Mouse (Mus musculus): ENCODE measurements around the gene Glt1d1. TPM values are rescaled to one million over a fixed set of nuclear protein-coding genes. Genes with fewer than 3 reads are reported as not detected.

Gene Glt1d1
- polyA plus RNA-seq, 1 experiment, result not detected

DNA sequence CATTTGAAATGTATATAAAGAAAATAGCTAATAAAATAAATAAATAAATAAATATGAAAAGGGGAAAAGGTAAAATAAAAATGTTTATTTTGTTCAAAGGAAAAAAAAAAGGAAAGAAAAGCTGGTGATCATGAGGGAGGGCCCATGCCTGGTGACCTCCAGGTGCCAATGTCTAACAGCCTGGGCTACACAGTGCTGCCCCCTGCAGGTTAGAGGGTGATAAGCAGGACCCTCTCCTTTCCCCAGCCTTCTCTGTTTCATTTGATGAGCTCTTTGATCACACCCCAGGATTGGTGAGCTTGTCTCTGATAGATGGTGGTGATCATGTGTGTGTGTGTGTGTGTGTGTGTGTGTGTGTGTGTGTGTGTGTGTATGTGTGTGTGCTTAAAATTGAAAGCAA is 17.0 kb downstream of the Glt1d1 start:
- no peak for TF ChIP-seq GATA1 (IDR thresholded peaks at IDR 0.05; ENCODE audit: low read length)

DNA sequence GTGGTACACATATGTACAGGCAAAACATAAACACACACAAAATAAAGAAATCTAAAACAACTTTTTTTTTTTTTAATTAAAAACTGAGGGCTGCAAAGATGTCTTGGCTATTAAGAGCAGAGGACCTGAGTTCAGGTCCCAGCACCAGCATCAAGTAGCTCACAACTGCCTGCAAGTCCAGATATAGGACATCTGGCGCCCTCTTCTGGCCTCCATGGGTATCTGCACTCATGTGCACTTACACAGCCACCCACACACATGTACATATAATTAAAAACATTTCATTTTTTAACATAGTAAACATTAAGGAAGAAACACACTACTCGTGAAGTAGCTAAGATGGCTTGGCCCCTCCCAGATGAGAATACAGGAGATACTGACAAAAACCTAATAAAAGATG is 26.2 kb downstream of the Glt1d1 start:
- no peak for TF ChIP-seq GATA1 (IDR thresholded peaks at IDR 0.05; ENCODE audit: low read length)

DNA sequence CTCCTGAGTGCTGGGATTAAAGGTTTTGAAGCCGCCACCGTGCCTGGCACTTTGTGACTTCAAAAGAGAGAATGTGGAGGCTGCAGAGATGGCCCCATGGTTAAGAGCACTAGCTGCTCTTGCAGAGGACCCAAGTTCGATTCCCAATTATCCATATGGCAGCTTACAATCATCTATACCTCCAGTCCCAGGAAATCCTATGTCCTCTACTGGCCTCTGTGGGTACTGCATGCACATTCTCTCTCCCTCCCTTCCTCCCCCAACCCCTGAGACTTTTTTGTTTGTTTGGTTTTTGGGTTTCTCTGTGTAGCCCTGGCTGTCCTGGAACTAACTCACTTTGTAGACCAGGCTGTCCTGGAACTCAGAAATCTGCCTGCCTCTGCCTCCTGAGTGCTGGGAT is 27.2 kb downstream of the Glt1d1 start:
- TF ChIP-seq GATA1 (IDR thresholded peaks at IDR 0.05; ENCODE audit: low read length), result no peak

DNA sequence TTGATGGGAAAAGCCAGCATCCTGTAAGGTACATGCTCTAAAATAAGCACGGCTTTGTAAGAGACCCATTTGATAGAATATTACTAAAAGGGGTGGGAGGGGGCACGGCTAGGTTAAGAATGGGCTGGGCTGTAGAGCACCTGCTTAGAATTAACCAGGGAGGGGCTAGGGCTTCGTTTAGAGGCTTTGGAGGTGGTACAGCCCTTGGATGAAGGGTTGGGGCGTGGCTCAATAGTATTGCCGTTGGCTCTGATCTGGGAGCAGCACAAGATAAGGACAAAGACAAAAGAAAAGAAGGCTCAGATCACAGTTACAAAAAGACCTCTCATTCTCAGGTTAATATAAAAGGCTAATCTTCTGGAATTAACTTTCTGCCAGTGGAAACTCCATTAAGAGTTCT is 28.2 kb downstream of the Glt1d1 start:
- TF ChIP-seq GATA1 (IDR thresholded peaks at IDR 0.05; ENCODE audit: low read length), result no peak

DNA sequence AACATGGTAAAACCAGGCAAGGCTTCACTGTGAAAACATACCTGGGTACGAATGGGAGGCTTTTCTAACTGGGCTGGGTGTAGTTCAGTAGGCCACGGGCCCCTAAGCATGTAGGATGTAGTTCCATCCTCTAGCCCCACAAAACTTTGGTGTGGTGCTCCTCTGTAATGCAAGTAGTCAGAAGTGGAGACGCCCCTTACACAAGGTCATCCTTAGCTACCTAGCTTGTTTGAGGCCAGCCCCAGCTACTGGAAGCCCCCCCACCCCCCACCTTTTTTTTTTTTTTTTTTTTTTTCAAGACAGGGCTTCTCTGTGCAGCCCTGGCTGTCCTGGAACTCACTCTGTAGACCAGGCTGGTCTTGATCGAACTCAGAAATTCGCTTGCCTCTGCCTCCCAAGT is 28.9 kb downstream of the Glt1d1 start:
- TF ChIP-seq GATA1 (IDR thresholded peaks at IDR 0.05; ENCODE audit: low read length), result no peak

DNA sequence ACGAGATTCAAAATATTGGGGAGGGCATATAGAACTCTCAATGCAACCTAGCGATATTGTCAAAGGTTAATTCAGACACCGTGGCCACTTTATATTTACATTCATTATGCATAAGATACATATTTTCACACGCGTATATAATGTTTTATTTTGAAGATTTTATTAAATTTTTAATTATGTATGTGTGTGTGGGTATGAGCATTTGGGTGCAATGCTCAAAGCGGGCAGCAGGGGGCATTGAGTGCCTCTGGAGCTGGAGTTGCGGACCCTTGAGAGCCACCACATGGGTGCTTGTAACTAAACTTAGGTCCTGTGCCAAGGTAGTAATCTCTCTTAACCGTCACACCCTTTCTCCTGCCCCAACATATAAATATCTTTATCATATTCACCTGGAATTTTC is 41.9 kb downstream of the Glt1d1 start:
- TF ChIP-seq GATA1 (IDR thresholded peaks at IDR 0.05; ENCODE audit: low read length), result no peak

DNA sequence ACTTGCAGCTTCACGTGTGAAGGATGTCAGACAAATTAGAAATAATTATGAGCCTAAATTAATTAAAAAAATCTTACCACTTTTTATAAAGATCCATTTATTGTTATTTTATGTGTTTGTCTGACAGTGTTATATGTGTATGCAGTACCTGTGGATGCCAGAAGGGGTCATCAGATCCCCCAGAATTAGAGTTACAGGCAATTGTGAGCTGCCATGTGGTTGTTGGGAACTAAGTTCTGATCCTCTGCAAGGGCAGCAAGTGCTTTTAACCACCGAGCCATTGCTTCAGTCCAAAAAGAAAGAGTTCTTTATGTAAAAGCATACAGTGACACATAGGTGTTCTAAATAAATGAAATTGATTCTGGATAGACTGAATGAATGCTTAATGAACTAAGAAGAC is 45.5 kb downstream of the Glt1d1 start:
- TF ChIP-seq GATA1 (IDR thresholded peaks at IDR 0.05; ENCODE audit: low read length), result no peak

DNA sequence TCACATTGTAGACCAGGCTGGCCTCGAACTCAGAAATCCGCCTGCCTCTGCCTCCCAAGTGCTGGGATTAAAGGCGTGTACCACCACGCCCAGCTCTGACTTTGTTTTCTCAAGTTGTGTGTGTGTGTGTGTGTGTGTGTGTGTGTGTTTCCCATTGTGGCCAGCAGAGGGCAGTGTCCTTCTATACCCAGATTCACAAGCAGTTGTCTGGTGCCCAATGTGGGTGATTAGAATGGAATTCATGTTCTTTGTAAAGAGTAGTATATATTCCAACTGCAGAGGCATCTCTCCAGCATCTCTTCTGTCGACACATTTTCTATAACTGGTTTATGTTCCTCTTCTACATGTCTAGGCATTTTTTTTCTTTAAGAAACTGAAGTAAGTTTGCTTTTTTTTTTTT is 46.4 kb downstream of the Glt1d1 start:
- TF ChIP-seq GATA1 (IDR thresholded peaks at IDR 0.05; ENCODE audit: low read length), result no peak

DNA sequence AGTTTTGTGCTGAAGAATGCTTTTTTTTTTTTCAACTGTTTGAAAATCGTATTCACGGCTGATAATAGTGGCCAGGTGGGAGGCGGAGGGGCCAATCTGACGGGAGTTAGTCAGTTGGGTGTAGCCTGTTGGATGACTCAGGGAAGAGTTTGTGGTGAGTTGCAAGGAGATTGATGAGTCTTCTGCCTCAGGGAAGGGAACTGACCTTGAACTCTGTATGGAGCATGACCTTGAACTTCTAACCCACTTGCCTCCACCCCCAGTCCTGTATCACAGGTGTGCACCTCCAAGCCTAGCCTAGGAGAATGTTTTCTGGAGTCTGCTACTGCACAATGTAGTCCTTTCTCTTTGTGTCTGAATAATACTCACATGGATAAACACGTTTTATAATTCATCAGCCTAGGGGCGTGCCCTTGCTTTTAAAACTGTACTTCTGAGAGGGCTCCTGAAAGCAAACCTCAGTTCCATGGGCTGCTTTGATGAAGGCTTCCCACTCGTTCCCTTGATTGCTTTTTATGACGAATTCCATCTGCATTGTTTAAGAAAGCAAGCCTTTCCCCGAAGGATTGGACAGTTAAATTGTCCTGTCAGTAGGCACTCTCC is 56.6 kb downstream of the Glt1d1 start:
- no peak for TF ChIP-seq GATA1 (IDR thresholded peaks at IDR 0.05; ENCODE audit: low read length)

DNA sequence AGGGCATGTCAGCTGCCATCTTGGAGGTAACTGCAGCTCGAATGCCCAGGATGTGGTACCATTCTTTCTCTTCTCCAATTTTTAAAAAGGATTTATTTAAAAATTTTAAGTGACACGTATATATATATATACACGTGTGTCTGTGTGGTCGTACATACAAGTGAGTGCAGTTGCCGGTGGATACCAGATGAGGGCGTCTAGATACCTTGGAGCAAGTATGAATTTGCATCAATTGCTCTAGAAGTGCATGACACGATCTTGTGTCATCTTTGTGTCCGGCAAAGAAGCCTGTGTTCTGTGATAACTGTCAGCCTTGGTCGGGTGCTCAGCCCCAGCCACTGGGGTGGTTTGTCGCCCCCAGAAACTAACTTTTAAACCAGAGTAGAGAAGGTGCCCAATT is 59.0 kb downstream of the Glt1d1 start:
- no peak for TF ChIP-seq GATA1 (IDR thresholded peaks at IDR 0.05; ENCODE audit: low read length)

DNA sequence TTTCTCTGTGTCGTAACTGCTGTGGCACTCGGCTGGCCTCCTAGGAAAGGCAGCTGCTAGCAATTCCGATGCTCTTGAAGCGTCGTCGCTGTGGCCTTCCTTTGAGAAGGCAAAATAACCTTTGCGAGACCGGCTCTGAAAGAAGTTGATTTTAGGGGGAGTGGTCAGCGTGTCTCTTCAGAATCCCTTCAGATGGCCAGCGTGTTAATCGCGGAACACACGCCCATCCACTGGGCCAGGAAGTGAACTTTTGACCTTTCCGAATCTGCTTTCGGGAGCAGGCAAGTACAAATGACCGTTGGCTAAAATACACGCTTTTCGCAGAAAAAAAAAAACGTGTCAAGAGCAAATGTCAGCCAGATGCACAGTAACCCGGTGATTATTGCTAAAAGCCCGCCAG is 59.5 kb downstream of the Glt1d1 start:
- TF ChIP-seq GATA1 (IDR thresholded peaks at IDR 0.05; ENCODE audit: low read length), result no peak

DNA sequence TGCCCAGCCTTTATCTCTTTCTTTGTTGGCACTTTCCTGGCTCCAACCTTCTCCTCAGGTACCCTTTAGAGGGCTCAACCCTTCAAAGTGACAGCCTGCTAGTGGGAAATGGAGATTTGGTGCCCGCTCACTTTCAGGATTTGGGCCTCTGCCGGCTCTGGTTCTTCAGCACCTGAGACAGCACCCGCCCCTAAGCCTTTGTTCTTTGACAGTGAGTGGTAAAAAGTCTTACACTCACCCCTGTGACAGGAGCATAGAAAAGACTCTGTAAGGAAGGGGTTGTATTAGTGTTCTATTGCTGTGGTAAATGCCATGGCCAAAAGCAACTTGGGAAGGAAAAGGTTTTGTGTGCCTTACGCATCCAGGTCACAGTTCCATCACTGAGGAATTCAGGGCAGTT is 63.8 kb downstream of the Glt1d1 start:
- no peak for TF ChIP-seq GATA1 (IDR thresholded peaks at IDR 0.05; ENCODE audit: low read length)

DNA sequence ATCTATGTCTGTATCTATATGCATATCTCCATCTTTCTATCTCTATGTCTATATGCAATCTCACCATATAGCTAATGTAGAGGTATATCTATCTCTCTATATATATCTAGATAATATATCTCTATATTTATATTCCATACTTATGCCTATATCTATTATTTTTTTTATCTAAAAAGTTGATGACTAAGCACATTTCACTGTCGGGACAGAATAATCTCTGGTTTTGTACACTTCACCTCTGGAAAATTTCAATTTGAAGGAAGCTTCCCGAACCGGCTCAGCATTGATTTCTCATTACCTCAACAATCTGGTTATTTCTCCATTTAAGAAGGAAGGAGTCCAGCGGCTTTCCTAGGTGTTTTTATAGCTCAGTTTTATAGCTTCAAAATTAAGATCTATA is 64.5 kb downstream of the Glt1d1 start:
- no peak for TF ChIP-seq GATA1 (IDR thresholded peaks at IDR 0.05; ENCODE audit: low read length)

DNA sequence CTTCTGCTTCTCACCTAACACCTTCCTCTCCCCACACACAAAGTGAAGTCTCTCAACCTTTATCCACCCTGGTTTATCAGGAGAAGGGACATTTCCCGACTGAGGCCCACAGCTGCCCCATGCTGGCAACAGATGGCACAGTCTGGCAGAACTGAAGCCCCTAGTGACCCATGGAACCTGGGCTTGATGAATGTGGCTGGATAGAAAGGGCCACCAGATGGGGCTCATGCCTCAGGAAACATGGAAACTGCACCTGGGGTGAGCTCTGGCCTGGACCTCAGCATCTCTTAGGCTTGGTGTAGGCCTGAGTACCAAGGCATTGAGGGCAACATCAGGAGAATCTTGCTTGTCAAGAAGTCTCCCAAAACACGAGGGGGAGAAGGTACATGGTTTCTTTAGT is 66.5 kb downstream of the Glt1d1 start:
- TF ChIP-seq GATA1 (IDR thresholded peaks at IDR 0.05; ENCODE audit: low read length), result no peak

DNA sequence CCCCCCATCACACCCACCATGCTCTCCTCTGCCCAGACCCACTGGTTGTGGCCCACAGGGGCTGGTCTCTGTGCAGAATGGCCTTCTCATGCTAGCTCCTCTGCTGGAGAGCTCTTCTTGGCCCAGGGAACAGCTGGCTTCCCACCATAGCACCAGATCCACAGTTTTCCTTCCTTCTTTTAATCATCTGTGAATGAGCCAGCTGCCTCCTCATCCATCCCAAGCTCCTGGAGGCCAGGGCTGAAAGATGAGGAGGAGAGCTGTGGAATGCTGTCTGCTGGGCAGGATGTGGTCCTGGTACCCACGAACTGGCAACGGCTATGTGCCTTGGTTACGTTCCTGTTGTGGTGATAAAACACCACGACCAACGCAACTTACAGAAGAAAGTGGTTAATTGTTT is 67.6 kb downstream of the Glt1d1 start:
- no peak for TF ChIP-seq GATA1 (IDR thresholded peaks at IDR 0.05; ENCODE audit: low read length)

DNA sequence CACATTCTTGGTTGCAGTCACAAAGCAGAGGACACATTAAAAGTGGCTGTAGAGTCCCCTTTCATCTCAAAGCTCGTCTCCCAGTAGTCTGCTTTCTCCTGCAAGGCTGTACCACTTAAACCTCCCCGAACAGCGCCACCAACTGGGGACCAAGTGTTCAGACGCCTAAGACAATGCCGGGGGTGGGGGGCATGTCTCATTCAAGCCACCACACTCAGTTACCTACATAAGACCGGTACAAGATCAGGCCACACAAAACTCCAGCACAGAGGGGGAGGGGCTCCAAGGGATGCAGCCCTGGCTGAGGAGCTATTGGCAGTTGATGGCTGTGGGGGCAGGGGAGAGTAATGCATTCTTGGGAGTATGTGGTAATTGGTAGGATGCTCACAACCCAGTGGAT is 68.1 kb downstream of the Glt1d1 start:
- TF ChIP-seq GATA1 (IDR thresholded peaks at IDR 0.05; ENCODE audit: low read length), result no peak

DNA sequence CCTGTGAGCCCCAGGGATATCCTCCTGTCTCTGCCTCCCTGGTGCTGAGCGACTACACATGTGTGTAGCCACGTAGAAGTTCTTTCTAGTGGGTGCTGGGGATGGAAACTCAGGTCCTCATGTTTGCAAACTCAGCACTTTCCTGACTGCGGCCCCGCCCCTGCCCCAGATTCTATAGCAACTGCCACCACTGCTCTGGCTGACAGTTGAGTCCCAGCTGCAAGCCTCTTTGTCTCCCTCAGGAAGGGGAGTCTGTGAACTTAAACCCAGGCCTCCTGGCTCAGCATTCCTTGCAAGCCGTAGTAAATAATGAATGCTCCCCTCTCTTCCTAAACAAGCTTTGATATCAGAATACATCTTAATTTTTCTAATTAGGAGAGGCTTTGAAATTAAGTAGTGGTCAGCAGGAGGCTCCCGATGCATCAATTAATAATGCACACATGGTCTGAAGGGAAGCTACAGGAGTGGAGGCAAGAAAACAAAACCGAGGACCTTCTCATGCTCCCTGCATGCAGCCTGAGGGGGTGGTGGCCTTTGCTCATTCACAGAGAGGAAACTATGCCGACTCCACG is 71.6 kb downstream of the Glt1d1 start:
- TF ChIP-seq GATA1 (IDR thresholded peaks at IDR 0.05; ENCODE audit: low read length), result no peak

DNA sequence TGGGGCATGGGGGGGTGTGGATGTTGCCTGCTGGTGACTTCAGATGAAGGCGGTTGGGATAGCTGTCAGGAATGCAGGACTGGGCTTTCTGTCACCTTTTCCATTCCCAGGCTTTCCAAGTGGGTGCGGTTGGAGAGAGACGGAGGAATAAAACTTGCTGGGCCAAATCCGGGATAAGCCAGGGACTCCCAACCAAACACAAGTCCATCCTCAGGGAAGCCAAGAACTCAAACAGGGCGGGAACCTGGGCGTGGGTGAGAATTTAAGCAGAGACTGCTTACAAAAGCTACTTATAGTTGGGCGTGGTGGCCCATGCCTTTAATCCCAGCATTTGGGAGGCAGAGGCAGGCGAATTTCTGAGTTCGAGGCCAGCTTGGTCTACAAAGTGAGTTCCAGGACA is 73.2 kb downstream of the Glt1d1 start:
- no peak for TF ChIP-seq GATA1 (IDR thresholded peaks at IDR 0.05; ENCODE audit: low read length)
